Mouse (Mus musculus) inflammation-experienced regulatory T-cells (primary cell): ENCODE data around the gene Bpifb2. TPM values are rescaled to one million over a fixed set of nuclear protein-coding genes. Genes with fewer than 3 reads are reported as not detected.

Source experiments
- polyA plus RNA-seq, 2 experiments: library from polyadenylated mRNA; unstranded; fragments of 100-300 nt; shearing (Covaris generic); gene quantifications; one replicate each; pipeline ENCODE4 v1.2.1; 2017

Gene Bpifb2
- under 1 TPM in 1 of 2 experiments, not detected in 1; 0.40 TPM for polyA plus RNA-seq

DNA sequence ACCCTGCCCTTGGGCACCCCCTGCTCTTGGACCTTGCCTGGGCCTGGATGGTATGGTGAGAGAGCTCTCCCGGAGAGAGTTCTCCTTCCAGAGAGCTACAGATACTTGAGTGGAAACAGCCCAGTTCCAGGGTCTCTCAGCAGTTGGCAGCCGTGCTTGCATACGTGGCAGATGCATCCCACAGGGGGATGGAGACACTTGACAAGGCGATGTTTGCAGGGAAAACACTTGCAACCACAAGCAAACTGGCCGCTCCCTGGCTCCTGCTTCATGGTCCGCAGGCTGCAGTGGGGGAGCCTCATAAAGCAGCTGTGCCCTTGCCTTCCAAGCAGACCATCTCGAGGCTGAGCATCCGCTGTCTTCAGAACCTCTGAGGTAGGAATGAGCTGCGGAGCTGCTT, at the start of gene Bpifb2:
Bpifb2 (plus strand) TSS at position 301 of the 400 bp plus-strand sequence.

DNA sequence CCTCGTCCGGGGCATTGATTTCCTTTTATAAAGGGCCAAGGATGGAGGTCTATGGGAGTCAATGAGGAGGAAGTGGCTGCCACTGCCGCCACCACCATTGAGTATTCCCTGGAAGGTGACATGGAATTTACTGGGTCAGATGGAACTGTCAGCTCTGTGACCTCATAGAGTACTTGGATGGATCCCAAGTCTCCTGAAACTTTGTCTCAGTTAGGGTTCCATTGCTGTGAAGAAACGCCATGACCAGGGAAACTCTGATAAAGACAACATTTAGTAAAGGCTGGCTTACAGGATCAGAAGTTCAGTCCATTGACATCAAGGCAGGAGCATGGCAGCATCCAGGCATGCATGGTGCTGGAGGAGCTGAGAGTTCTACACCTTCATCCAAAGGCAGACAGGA, 3.9 kb upstream of the Bpifb2 start, which contains the start of gene Sun5:
Sun5 (minus strand) TSS at position 101 of the 400 bp plus-strand sequence.

DNA sequence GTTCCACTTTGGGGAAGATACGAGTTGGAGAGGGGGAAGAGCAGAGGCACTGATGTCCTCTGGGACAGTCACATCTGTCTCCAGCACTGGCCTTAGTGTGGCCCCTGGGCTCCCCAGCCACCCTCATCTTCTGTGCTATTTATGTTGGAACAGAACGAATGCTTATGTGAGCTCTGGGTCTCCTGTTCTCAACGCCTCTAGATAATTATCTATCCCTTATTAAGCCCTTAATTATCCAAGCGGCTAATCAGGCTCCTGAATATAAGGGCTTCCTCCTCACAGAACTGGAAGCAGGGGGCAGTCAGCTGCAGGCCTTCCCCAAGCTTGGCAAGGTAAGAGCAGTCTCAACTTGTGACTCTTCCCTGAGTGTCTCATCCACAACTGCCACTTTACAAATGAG, 25.2 kb downstream of the Bpifb2 start, which contains the start of gene Bpifb6:
Bpifb6 (plus strand) TSS at position 301 of the 400 bp plus-strand sequence.

DNA sequence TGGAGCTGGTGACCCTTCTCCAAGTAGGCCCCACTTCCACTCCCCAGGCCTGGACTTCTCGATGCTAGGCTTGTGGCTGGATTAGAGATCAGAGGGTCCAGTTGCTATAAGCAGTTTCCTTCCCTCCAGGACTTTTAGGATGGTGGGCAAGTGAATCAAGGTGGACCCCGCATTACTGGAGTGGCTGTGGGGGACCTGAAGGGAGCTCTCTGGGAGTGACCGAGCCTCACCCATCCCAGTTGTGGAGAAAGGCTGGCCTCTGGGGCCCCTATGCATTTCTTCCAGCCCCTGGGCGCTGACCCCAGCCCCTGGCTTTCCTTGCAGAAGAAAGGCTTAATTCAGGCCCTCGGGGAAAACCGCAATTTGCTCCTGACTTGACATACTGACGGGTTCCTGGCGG, 43.1 kb downstream of the Bpifb2 start, which contains the start of gene Bpifb3:
Bpifb3 (plus strand) TSS at position 301 of the 400 bp plus-strand sequence.

DNA sequence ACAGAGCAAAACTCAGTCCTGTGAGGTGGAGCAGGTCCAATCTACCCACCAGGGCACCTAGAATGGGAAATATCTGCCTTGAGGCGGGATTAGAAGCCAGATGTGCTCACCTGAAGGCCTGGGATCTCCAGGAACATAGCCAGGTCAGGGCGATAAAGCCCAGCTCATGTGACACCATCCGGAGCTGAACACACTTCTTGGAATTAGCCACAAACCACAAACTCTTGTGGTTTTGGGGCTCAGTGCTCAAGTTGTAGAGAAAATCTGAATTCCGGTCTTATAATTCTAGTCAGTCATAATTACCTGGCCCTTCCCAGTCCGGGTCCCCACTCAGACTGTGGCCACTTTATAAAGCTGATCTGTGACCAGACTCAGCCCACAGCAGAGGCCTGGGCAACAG, 63.0 kb downstream of the Bpifb2 start, which contains the start of gene Bpifb4:
Bpifb4 (plus strand) TSS at position 370 of the 400 bp plus-strand sequence.

Other genes with a start within 250 kb of the Bpifb2 start
- gene Commd7, start 242.3 kb upstream of the Bpifb2 start, polyA plus RNA-seq, result 100 to 1,000 TPM; 120 to 127 TPM
- 10 to 100 TPM in 1 of 2 experiments, 1 to 10 TPM in 1; 4.0 to 10.2 TPM for gene Dnmt3b, start 225.6 kb upstream of the Bpifb2 start, polyA plus RNA-seq
- gene Dnmt3c, start 178.4 kb upstream of the Bpifb2 start, polyA plus RNA-seq, result under 1 TPM in 1 of 2 experiments, not detected in 1; 0.56 TPM
- gene Mapre1, start 133.8 kb upstream of the Bpifb2 start, polyA plus RNA-seq, result 100 to 1,000 TPM; 176 to 189 TPM
- gene Efcab8, start 95.1 kb upstream of the Bpifb2 start, polyA plus RNA-seq, result under 1 TPM; 0.22 to 0.70 TPM
- gene Sun5, start 4.0 kb upstream of the Bpifb2 start, polyA plus RNA-seq, result 1 to 10 TPM in 1 of 2 experiments, not detected in 1; 1.3 TPM
- gene Bpifb6, start 25.3 kb downstream of the Bpifb2 start, polyA plus RNA-seq, result not detected
- gene Bpifb3, start 43.2 kb downstream of the Bpifb2 start, polyA plus RNA-seq, result not detected
- gene Bpifb4, start 63.2 kb downstream of the Bpifb2 start, polyA plus RNA-seq, result not detected
- gene Bpifa6, start 99.9 kb downstream of the Bpifb2 start, polyA plus RNA-seq, result not detected
- over 10,000 TPM in 1 of 2 experiments, 1 to 10 TPM in 1; 5.4 to 48,090 TPM for gene Bpifa2, start 133.2 kb downstream of the Bpifb2 start, polyA plus RNA-seq